Mouse (Mus musculus) cerebellum, adult 2 months (tissue): ENCODE data around the gene Ccdc162.

ENCODE experiments used
- CTCF ChIP-seq: fragments of 200-500 bp; IDR thresholded peaks from 2 replicates; pipeline ENCODE4 v1.5.1; 2011; ENCODE audit warnings: low read depth, mild to moderate bottlenecking, control low read depth, low read length, moderate library complexity, borderline replicate concordance; ENCODE audit not compliant: insufficient read depth
- POLR2A ChIP-seq: fragments of 200-500 bp; IDR thresholded peaks from 2 replicates; pipeline ENCODE4 v1.6.1; 2011; ENCODE audit warnings: low read length, control low read depth, borderline replicate concordance; ENCODE audit not compliant: insufficient read depth

- TF ChIP-seq CTCF = no peak
- no peak for TF ChIP-seq POLR2A
Observed at GRCm38 (mm10) chr10:41730746-41731145, 14.3 kb upstream of the Ccdc162 start.
